Mouse (Mus musculus): Measurements from ENCODE around the gene Tmem198b.
"Not testable (repeated sequence)": the region's sequence is repeated elsewhere in the genome, so short reads cannot be mapped to it uniquely, and the experiment has no call there.

DNA sequence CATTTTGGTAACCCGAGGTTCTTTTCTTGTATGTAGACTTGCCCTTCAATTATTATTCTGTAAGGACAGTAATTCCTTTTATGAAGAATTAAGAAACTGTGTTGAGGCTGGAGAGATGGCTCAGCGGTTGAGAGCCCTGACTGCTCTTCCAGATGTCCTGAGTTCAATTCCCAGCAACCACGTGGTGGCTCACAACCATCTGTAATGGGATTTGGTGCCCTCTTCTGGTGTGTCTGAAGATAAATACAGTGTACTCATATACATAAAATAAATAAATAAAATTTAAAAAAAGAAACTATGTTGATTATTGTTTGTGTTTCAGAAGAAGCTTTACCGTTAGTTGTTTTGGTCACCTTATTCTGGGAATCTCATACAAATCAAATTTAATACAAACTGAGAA is 18.9 kb upstream of the Tmem198b start:
- not testable (repeated sequence) for TF ChIP-seq CTCF (IDR thresholded peaks at IDR 0.05; ENCODE audit: borderline replicate concordance, extremely low read depth, insufficient read depth, insufficient read length); POLR2A (IDR thresholded peaks at IDR 0.05; ENCODE audit: borderline replicate concordance, extremely low read depth, insufficient read depth, insufficient read length, poor library complexity, severe bottlenecking)
